Mouse (Mus musculus): ENCODE results near the gene Cit.

DNA sequence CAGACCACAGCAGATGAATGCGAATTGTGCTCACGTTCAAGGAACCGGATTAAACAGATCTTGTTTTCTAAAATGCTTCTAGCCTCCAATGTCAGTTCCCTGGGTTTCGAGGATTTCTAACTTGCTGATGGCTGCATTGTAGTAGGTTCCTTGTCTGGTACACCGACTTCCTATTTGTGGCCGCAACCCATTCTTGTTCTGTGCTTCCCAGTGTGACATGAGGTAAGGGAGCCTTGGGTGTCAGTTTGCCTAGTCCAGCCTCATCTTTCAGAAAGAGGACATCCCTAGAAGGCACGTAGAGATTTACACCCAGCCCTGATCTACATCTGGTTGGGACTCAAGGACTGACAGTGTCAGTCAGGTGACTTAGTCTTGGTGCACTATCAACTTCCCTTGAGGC lies 166.6 kb downstream of the Cit start:
- no peak for TF ChIP-seq CTCF (IDR thresholded peaks at IDR 0.05)
- no peak for TF ChIP-seq EP300 (IDR thresholded peaks at IDR 0.05)
